Mouse (Mus musculus) bone marrow macrophage, adult 2 months (primary cell): ENCODE measurements around the gene Rab7.

Source experiments
- CTCF ChIP-seq: IDR thresholded peaks from 2 replicates; pipeline ENCODE4 v1.5.1; 2012; ENCODE audit warnings: low read depth, mild to moderate bottlenecking, low read length, moderate library complexity
- POLR2A ChIP-seq: IDR thresholded peaks from 2 replicates; pipeline ENCODE4 v1.6.1; 2012; ENCODE audit warnings: mild to moderate bottlenecking, low read depth, low read length, borderline replicate concordance

GRCm38 (mm10) chr6:88044234-88044576, 865 bp downstream of the Rab7 start:
- TF ChIP-seq POLR2A (no peak), CTCF (no peak)
